Mouse (Mus musculus) liver, embryonic 11.5 days (tissue): ENCODE measurements around the gene Jak3. TPM values are rescaled to one million over a fixed set of nuclear protein-coding genes. Genes with fewer than 3 reads are reported as not detected.

Experiments
- ATAC-seq: fragments of 200-750 bp; cut with Nextera tagmentation; replicated peaks from 2 replicates; pipeline ENCODE4 v1.8.0; 2017; ENCODE audit warnings: moderate number of reproducible peaks, mild to moderate bottlenecking, moderate TSS enrichment, moderate library complexity; ENCODE audit not compliant: low FRiP score
- DNase-seq: peaks from one replicate; pipeline ENCODE4 v3.0.0-alpha.2; 2017; ENCODE audit warnings: low spot score
- H3K27ac ChIP-seq: fragments of 300-500 bp; sonication (generic); 2 replicates; pipeline ENCODE4 v1.5.1; 2014; ENCODE audit warnings: mild to moderate bottlenecking, low read depth, low read length, control low read depth
- H3K27me3 ChIP-seq: fragments of 300-500 bp; sonication (generic); replicated peaks from 2 replicates; pipeline ENCODE4 v1.6.1; 2014; ENCODE audit warnings: low read length, mixed read lengths; ENCODE audit not compliant: control insufficient read depth, insufficient read depth
- H3K36me3 ChIP-seq: fragments of 300-500 bp; sonication (generic); 2 replicates; pipeline ENCODE4 v1.6.1; 2014; ENCODE audit warnings: mild to moderate bottlenecking, low read length, moderate library complexity, mixed read lengths; ENCODE audit not compliant: control insufficient read depth, insufficient read depth
- H3K4me1 ChIP-seq: fragments of 300-500 bp; sonication (generic); replicated peaks from 2 replicates; pipeline ENCODE4 v1.6.1; 2014; ENCODE audit warnings: low read length, mixed read lengths; ENCODE audit not compliant: control insufficient read depth, insufficient read depth
- H3K4me2 ChIP-seq: fragments of 300-500 bp; sonication (generic); 2 replicates; pipeline ENCODE4 v1.6.1; 2014; ENCODE audit warnings: mild to moderate bottlenecking, control low read depth, moderate library complexity
- H3K4me3 ChIP-seq: fragments of 300-500 bp; sonication (generic); 2 replicates; pipeline ENCODE4 v1.5.1; 2014; ENCODE audit warnings: low read depth, low read length, control low read depth
- H3K9ac ChIP-seq: fragments of 300-500 bp; sonication (generic); 2 replicates; pipeline ENCODE4 v1.6.1; 2014; ENCODE audit warnings: low read depth, low read length, control low read depth
- H3K9me3 ChIP-seq: fragments of 300-500 bp; sonication (generic); 2 replicates; pipeline ENCODE4 v1.6.1; 2016; ENCODE audit warnings: low read length, inconsistent platforms, mixed read lengths; ENCODE audit not compliant: control insufficient read depth
- WGBS: fragments of 180-500 bp; shearing (Covaris S2); extraction: QIAGEN DNeasy Blood & Tissue Kit; methylation state at CpG from one replicate; pipeline ENCODE4 v1.1.7; 2014; 5-methylcytosine and 5-hydroxymethylcytosine counted together
- polyA plus RNA-seq: library from polyadenylated mRNA; unstranded; fragments of >200 nt; fragmentation: Nextera tagmentation; extraction: Ambion mirVana; gene quantifications from 2 replicates; pipeline ENCODE4 v1.2.1, GENCODE M21; 2014

Gene Jak3
- polyA plus RNA-seq, result 10.1 and 11.0 TPM in 2 replicates

DNA sequence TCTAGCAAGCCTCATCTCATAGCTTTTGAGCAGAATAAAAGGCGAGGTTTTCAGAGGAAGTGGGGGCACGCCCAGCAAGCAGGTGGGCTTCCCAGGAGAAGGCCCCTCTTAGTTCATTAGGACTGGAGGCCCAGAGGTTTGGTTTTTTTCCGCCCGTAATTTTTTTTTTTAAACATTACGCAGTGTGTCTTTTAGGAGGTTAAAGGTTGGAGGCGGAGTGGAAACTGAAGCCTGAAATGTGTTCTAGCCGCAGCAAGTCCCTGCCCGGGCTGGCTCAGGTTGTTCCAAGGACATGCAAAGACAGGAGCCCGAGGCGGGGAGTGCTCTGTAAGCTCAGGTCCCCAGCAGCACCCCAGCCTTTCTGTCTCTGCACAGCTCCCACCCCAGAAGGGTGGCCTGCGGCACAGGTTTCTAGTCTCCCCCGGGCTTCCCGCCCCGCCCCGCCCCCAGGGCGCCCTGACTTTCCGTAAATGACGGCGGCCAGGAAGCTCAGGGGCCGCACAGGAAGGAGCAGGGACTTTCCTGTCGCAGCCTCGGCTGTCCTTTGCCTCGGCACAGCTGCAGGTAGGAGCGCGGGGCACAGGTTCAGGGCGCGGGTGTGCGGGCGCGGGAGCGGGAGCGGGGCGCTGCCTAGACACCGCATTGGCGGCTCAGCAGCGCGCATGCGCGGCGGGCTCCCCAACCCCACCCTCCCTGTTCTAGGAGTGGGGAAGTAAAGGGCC lies at the start of gene Jak3:
Jak3 (plus strand) TSS at position 277 of the 722 bp plus-strand sequence.
- H3K27me3 ChIP-seq, result peaks cover 32% of the 10 kb centered on the region
- 3% methylated on average over 40 of the region's 40 CpGs for WGBS
- peaks cover 9% of the 10 kb centered on the region for H3K4me1 ChIP-seq
- peak; percentile 75 for ATAC-seq
- peak within 1 kb of the TSS; percentile 58 for H3K4me3 ChIP-seq
- H3K4me2 ChIP-seq, result peak within 1 kb of the TSS; percentile 80
- H3K36me3 ChIP-seq, result no peaks in the 10 kb centered on the region
- peak within 1 kb of the TSS; percentile 1 for H3K27ac ChIP-seq
- H3K9me3 ChIP-seq, result no peaks in the 10 kb centered on the region
- H3K9ac ChIP-seq, result peak within 1 kb of the TSS; percentile 75
- peak; percentile 82 for DNase-seq

DNA sequence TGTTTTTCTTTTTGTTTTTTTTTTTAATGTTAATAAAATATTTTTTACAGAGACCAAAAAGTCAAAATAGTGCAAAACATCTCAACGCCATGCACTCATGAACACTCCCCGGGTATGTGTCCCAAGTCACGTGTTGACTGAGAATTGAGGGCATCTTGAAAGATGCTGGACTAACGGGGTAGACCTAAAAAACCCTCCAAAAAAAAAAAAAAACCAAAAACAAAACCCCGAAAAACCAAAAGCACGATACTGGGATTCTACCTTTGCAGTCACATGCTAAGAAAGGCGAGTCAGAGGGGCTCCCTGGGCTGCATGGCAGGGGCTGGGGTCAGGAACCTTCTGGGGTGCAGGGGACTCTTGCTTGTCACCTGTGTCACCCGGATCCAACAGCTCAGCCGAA lies 49.3 kb upstream of the Jak3 start:
- ATAC-seq, result no peak
- Histone ChIP-seq H3K27me3 (peaks cover 17% of the 10 kb centered on the region), H3K36me3 (peaks cover 28% of the 10 kb centered on the region), H3K9ac (no peak overlapping the region), H3K27ac (no peak overlapping the region), H3K4me3 (no peak overlapping the region), H3K4me2 (no peak overlapping the region), H3K4me1 (peaks cover 22% of the 10 kb centered on the region), H3K9me3 (peaks cover 17% of the 10 kb centered on the region)
- 81% methylated on average over 9 of the region's 9 CpGs for WGBS
- DNase-seq, result no peak

DNA sequence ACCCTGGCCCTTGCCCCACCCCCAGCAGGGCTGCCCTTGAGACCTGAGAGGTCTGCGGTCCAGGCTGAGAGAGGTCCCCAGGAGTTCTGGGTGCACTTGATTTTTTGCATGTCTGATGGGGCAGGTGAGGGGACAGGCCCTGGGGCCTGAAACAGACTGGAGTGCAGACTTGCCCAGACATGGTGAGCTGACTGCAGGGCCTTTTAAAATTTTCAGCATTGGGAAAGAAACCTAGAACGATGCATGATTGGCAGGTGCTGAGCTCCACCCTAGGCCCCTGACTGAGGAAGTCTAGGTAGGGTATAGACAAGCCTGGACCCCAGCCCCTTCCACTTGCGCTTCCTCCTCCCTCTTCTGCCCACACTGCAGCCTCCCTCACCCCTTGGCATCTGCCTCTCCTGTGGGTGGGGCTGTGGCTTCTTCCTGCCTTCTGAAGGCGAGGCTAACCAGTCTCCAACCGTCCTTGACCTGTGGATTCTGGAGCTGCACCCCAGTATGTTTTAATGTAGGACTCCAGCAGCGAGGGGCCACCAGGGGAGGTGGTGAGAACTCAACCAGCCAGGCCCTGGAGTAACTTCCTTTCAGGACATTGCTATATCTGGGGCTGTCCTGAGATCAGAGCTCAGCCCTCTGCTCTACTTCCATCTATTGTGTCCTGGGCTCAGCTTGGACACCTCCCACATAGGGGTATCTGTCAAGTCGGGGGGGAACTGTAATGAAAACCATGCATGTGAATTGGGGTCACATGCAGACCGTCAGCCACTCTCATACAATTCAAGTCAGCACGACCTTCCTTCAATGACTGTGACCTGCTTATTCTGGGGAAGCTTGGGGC lies 48.6 kb upstream of the Jak3 start:
- Histone ChIP-seq H3K36me3 (peaks cover 21% of the 10 kb centered on the region), H3K9me3 (peaks cover 10% of the 10 kb centered on the region), H3K27me3 (peaks cover 17% of the 10 kb centered on the region), H3K4me3 (no peak overlapping the region), H3K27ac (no peak overlapping the region), H3K4me2 (no peak overlapping the region), H3K9ac (no peak overlapping the region), H3K4me1 (peaks cover 22% of the 10 kb centered on the region)
- ATAC-seq (no peak), DNase-seq (no peak)
- 43% methylated on average over 9 of the region's 9 CpGs for WGBS

DNA sequence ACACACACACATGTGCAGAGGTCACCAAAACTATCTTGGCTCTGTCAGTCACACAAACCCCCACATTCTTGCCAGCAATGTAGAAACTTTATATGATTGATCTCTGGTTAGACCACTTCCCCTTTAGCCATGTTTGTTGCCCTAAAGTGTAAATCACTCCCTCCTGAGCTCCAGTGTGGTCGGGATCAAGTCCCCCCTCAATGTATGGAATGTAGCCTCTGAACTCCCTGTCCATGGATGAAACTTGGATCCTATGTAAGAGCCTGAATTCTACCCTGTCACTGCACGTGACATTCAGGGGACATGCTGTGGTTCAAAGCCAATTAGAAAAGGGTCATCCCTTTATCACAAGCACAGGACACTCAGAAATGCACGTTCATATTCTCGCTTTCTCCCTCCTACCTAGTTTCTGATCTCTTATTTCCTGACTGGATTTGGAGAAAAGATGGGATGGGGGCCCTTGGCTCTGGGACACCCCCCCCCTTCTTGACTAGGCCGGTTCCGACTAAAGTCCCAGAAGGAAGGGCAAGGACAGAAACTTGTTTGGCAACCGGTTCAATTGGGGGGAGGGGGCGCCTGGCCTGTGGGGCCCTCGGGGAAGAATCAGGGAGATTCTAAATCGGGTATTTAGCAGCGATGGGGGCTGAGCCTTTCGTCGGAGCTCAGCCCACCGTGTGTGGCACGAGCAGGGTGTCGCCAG lies 47.5 kb upstream of the Jak3 start:
- H3K4me2 ChIP-seq, result peak overlapping the region; percentile 93
- H3K9me3 ChIP-seq, result no peaks in the 10 kb centered on the region
- H3K4me1 ChIP-seq, result peaks cover 22% of the 10 kb centered on the region
- H3K27me3 ChIP-seq, result peaks cover 27% of the 10 kb centered on the region
- peaks cover 10% of the 10 kb centered on the region for H3K36me3 ChIP-seq
- peak overlapping the region; percentile 60 for H3K9ac ChIP-seq
- H3K4me3 ChIP-seq, result peak overlapping the region; percentile 59
- WGBS, result 6% methylated on average over 16 of the region's 16 CpGs
- ATAC-seq (no peak), DNase-seq (no peak)
- no peak overlapping the region for H3K27ac ChIP-seq

DNA sequence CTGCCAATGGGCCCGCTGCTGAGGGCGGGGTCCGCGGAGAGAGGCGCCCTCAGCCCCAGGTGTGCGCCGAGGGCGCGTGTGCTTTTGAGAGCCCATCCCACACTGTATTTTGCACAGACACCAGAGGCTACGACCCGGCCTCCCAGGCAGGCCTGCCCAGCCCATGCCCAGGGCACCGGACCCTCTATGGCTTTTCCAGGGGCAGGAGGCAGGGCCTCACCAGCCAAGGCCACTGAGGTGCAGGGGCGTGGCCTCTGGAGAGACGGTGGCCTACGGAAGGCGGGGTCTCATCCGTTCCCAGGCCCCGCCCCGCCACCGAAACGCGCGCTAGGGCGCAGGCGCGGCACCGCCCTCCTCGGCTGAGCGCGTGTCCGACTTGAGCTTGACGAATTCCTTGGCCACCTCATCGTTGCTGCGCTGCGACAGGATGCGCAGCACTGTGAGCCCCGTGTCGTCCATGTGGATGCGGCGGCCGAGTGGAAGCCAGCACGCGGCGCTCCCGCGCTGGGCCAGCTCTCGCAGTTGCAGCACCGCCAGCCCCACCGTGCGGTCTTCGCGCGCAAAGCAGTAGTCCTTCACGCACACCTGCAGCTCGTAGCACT lies 46.9 kb upstream of the Jak3 start:
- Histone ChIP-seq H3K27ac (peak overlapping the region; percentile 26; the same call in 1 of the 2 replicates), H3K4me2 (peak overlapping the region; percentile 93), H3K9ac (peak overlapping the region; percentile 60), H3K36me3 (peaks cover 5% of the 10 kb centered on the region; the same call in 1 of the 2 replicates), H3K4me1 (peaks cover 25% of the 10 kb centered on the region), H3K4me3 (peak overlapping the region; percentile 59), H3K27me3 (peaks cover 32% of the 10 kb centered on the region), H3K9me3 (no peaks in the 10 kb centered on the region)
- DNase-seq (peak; percentile 92), ATAC-seq (peak; percentile 84)
- under 1% methylated on average over 55 of the region's 55 CpGs for WGBS

DNA sequence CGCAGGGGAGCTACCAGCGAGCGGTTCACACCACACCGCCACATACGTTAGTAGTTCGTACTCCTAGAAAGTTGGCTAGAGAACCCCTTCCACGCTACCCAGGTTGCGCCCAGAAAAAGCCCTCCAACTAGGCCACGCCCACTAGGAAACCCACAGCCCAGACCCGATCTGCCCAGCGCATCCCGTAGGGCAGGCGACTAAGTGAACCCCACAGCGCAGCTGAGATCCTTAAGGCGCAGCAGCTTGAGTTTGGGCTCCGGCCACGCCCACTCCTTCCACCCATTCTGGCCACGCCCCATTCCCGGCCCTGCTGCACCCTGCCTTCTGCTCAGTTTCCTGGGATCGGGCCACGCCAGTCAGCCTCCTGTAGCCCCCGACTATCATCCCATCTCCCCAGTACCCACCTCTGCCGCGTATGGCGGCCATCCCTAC lies 46.3 kb upstream of the Jak3 start:
- peak; percentile 60 for DNase-seq
- no peaks in the 10 kb centered on the region; the same call in 1 of the 2 replicates for H3K36me3 ChIP-seq
- WGBS, result 5% methylated on average over 25 of the region's 25 CpGs
- H3K27ac ChIP-seq, result no peak overlapping the region; the same call in 1 of the 2 replicates
- peak overlapping the region; percentile 59 for H3K4me3 ChIP-seq
- peak overlapping the region; percentile 53 for H3K9ac ChIP-seq
- H3K9me3 ChIP-seq, result no peaks in the 10 kb centered on the region
- H3K4me2 ChIP-seq, result peak overlapping the region; percentile 93
- peak; percentile 29 for ATAC-seq
- peaks cover 25% of the 10 kb centered on the region for H3K4me1 ChIP-seq
- peaks cover 37% of the 10 kb centered on the region for H3K27me3 ChIP-seq

DNA sequence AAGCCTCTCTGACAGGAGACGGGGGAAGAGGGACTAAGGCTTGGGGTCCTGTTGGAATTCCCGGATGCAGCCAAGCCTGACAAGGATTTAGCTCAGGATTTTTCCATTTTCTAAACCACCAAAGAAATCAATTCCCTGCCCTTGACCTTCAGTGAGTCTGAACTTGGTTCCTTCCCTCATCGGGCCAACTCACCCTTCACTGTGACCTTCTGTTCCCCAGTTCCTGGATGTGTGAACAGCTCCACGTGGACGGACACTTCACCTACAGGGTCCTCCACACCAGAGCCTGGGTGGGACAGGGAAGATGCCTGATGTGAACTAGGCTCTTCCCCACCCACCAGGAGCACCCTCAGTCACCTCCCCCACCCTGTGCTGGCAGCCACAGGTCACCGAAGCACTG lies 45.3 kb upstream of the Jak3 start:
- WGBS, result 79% methylated on average over 6 of the region's 6 CpGs
- Histone ChIP-seq H3K27me3 (peaks cover 42% of the 10 kb centered on the region), H3K9ac (no peak overlapping the region), H3K4me2 (no peak overlapping the region), H3K4me3 (no peak overlapping the region), H3K9me3 (no peaks in the 10 kb centered on the region), H3K4me1 (peaks cover 25% of the 10 kb centered on the region), H3K36me3 (no peaks in the 10 kb centered on the region; the same call in 1 of the 2 replicates), H3K27ac (no peak overlapping the region)
- ATAC-seq, result no peak
- no peak for DNase-seq

DNA sequence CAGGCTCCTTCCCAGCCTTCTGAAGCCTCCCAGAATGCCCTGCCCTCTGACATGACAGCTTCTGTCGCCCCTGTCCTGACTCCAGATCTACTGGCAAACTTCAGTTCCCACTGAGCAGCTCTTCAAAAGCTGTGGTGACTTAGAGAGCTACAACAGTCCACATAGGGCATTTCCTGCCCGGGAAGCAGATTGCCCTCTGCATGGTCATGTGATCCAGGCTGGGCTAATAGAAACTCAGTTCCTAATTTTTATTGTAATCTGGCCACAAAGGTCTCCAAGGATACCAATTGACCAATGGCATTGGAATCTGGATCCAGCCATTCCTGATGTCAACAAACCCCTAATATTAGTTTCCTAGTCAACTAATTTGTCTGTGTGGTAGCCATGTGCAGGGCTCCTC lies 44.2 kb upstream of the Jak3 start:
- DNase-seq, result no peak
- no peaks in the 10 kb centered on the region for H3K9me3 ChIP-seq
- H3K36me3 ChIP-seq, result no peaks in the 10 kb centered on the region
- ATAC-seq, result no peak
- no peak overlapping the region for H3K27ac ChIP-seq
- 56% methylated on average over 2 of the region's 2 CpGs for WGBS
- H3K9ac ChIP-seq, result no peak overlapping the region
- H3K27me3 ChIP-seq, result peaks cover 42% of the 10 kb centered on the region
- H3K4me2 ChIP-seq, result no peak overlapping the region
- H3K4me3 ChIP-seq, result no peak overlapping the region
- H3K4me1 ChIP-seq, result peaks cover 25% of the 10 kb centered on the region
